Mouse (Mus musculus) testis, adult 2 months (tissue): ENCODE results near the gene Mtg2.

Experiments used
- CTCF ChIP-seq: fragments of 200-500 bp; IDR thresholded peaks from 2 replicates; pipeline ENCODE4 v1.5.1; 2012; ENCODE audit warnings: low read depth, mild to moderate bottlenecking, inconsistent platforms, low read length, moderate library complexity; ENCODE audit not compliant: control insufficient read depth, insufficient read depth, insufficient replicate concordance
- POLR2A ChIP-seq: fragments of 200-500 bp; IDR thresholded peaks from 2 replicates; pipeline ENCODE4 v1.6.1; 2012; ENCODE audit warnings: low read depth, mild to moderate bottlenecking, inconsistent platforms, low read length, moderate library complexity; ENCODE audit not compliant: control insufficient read depth

DNA sequence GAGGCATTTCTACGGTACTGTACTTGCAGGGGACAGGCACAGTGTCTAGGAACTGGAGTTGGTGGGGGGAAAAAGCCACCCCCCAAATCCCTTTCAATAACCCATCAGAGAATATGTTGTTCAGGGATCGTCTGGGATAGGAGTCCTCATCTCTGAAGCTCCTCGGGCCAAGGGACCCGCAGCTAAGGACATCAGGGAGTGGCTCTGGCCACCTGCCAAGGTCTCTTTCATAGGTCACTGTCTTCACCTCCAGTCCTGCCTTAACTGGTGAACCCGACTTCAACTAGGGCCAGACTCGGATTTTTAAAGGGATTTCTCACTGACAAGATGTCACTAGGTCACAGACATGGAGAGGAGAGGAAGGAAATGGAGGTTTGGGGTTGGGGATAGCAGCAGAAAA lies 37.9 kb downstream of the Mtg2 start:
- TF ChIP-seq CTCF (no peak), POLR2A (no peak)
